Mouse (Mus musculus) midbrain, postnatal 0 days (tissue): ENCODE data around the gene Tex264. TPM values are rescaled to one million over a fixed set of nuclear protein-coding genes. Genes with fewer than 3 reads are reported as not detected.

ENCODE experiments used
- ATAC-seq: fragments of 200-750 bp; cut with Nextera tagmentation; 2 replicates; pipeline ENCODE4 v1.8.0; 2017; ENCODE audit warnings: moderate number of reproducible peaks, mild to moderate bottlenecking, moderate TSS enrichment, moderate library complexity; ENCODE audit not compliant: low FRiP score
- DNase-seq: peaks from one replicate; pipeline ENCODE4 v3.0.0-alpha.2; 2015; ENCODE audit warnings: low spot score
- H3K27ac ChIP-seq: fragments of 300-500 bp; sonication (generic); 2 replicates; pipeline ENCODE4 v1.5.1; 2014; ENCODE audit warnings: low read depth, mild to moderate bottlenecking, low read length, mixed read lengths
- H3K27me3 ChIP-seq: fragments of 300-500 bp; sonication (generic); 2 replicates; pipeline ENCODE4 v1.6.1; 2014; ENCODE audit warnings: low read length, control low read depth, mixed read lengths; ENCODE audit not compliant: insufficient read depth
- H3K36me3 ChIP-seq: fragments of 300-500 bp; sonication (generic); 2 replicates; pipeline ENCODE4 v1.6.1; 2014; ENCODE audit warnings: low read length, control low read depth, mixed read lengths; ENCODE audit not compliant: insufficient read depth
- H3K4me1 ChIP-seq: fragments of 300-500 bp; sonication (generic); 2 replicates; pipeline ENCODE4 v1.6.1; 2014; ENCODE audit warnings: mild to moderate bottlenecking, control low read depth, antibody characterized with exemption, low read length, mixed read lengths; ENCODE audit not compliant: insufficient read depth
- H3K4me2 ChIP-seq: fragments of 300-500 bp; sonication (generic); 2 replicates; pipeline ENCODE4 v1.6.1; 2014; ENCODE audit warnings: low read depth, mild to moderate bottlenecking, low read length, mixed read lengths; ENCODE audit not compliant: poor library complexity, severe bottlenecking
- H3K4me3 ChIP-seq: fragments of 300-500 bp; sonication (generic); 2 replicates; pipeline ENCODE4 v1.5.1; 2014; ENCODE audit warnings: low read depth, mild to moderate bottlenecking, low read length, moderate library complexity
- H3K9ac ChIP-seq: fragments of 300-500 bp; sonication (generic); replicated peaks from 2 replicates; pipeline ENCODE4 v1.6.1; 2014; ENCODE audit warnings: mild to moderate bottlenecking, low read length, moderate library complexity, mixed read lengths; ENCODE audit not compliant: poor library complexity, severe bottlenecking
- H3K9me3 ChIP-seq: fragments of 300-500 bp; sonication (generic); 2 replicates; pipeline ENCODE4 v1.6.1; 2016; ENCODE audit warnings: low read length, control low read depth
- CTCF ChIP-seq: IDR thresholded peaks from 2 replicates; pipeline ENCODE4 v1.5.1; 2016; ENCODE audit warnings: antibody characterized with exemption, mild to moderate bottlenecking
- WGBS: fragments of 180-500 bp; shearing (Covaris S2); extraction: QIAGEN DNeasy Blood & Tissue Kit; methylation state at CpG from one replicate; pipeline ENCODE4 v1.1.7; 2014; 5-methylcytosine and 5-hydroxymethylcytosine counted together
- polyA plus RNA-seq: library from polyadenylated mRNA; unstranded; fragments of >200 nt; fragmentation: Nextera tagmentation; extraction: Ambion mirVana; gene quantifications from 2 replicates; pipeline ENCODE4 v1.2.1, GENCODE M21; 2015
- total RNA-seq: library from RNA; depleted of rRNA; stranded (reverse); fragments of >200 nt; gene quantifications from 2 replicates; pipeline ENCODE4 v1.2.3, GENCODE M21; 2014; rRNA removed

Tex264 gene
- total and polyA plus RNA-seq, 2 experiments from 2014 or later: 74.9 to 87.4 TPM

GRCm38 (mm10) chr9:106613951-106614350, 71.8 kb downstream of the Tex264 start:
- H3K9ac ChIP-seq: no peak overlapping the region
- DNase-seq (no peak), ATAC-seq (no peak)
- WGBS: 65% methylated on average over 2 of the region's 2 CpGs
- TF ChIP-seq CTCF: no peak
- H3K36me3 ChIP-seq: no peaks in the 10 kb centered on the region
- H3K27me3 ChIP-seq: no peaks in the 10 kb centered on the region
- no peak overlapping the region for H3K4me2 ChIP-seq
- no peak overlapping the region for H3K4me3 ChIP-seq
- no peaks in the 10 kb centered on the region for H3K4me1 ChIP-seq
- H3K9me3 ChIP-seq: no peaks in the 10 kb centered on the region
- H3K27ac ChIP-seq: no peak overlapping the region

- Histone ChIP-seq H3K4me3 (no peak overlapping the region), H3K4me1 (no peaks in the 10 kb centered on the region), H3K9ac (no peak overlapping the region), H3K9me3 (no peaks in the 10 kb centered on the region), H3K36me3 (no peaks in the 10 kb centered on the region), H3K27ac (no peak overlapping the region), H3K4me2 (no peak overlapping the region), H3K27me3 (no peaks in the 10 kb centered on the region)
- DNase-seq (no peak), ATAC-seq (no peak)
- TF ChIP-seq CTCF: no peak
- 78% methylated on average over 4 of the region's 4 CpGs for WGBS
These were observed 75.0 kb downstream of the Tex264 start for GRCm38 (mm10) chr9:106610727-106611126.

Other genes starting within 250 kb of the Tex264 start
- gene Acy1, start 247.6 kb downstream of the Tex264 start, total RNA-seq: 11.4 and 22.6 TPM in 2 replicates
- 13.3 and 17.0 TPM in 2 replicates for gene Acy1, start 247.6 kb downstream of the Tex264 start, polyA plus RNA-seq
- 16.2 and 18.4 TPM in 2 replicates for gene Abhd14b, start 238.5 kb downstream of the Tex264 start, total RNA-seq
- 12.6 and 13.8 TPM in 2 replicates for gene Abhd14b, start 238.5 kb downstream of the Tex264 start, polyA plus RNA-seq
- gene Abhd14a, start 238.2 kb downstream of the Tex264 start, total RNA-seq: 69.8 and 73.8 TPM in 2 replicates
- gene Abhd14a, start 238.2 kb downstream of the Tex264 start, polyA plus RNA-seq: 72.3 and 74.5 TPM in 2 replicates
- gene Pcbp4, start 232.6 kb downstream of the Tex264 start, total RNA-seq: 543 and 647 TPM in 2 replicates
- gene Pcbp4, start 232.6 kb downstream of the Tex264 start, polyA plus RNA-seq: 242 and 248 TPM in 2 replicates
- gene Gpr62, start 220.0 kb downstream of the Tex264 start, total RNA-seq: 1.8 and 2.2 TPM in 2 replicates
- 2.9 and 3.1 TPM in 2 replicates for gene Gpr62, start 220.0 kb downstream of the Tex264 start, polyA plus RNA-seq
- gene Rrp9, start 210.0 kb downstream of the Tex264 start, total RNA-seq: 32.9 and 34.1 TPM in 2 replicates
- 33.7 and 38.3 TPM in 2 replicates for gene Rrp9, start 210.0 kb downstream of the Tex264 start, polyA plus RNA-seq
- 2.3 and 3.4 TPM in 2 replicates for gene Parp3, start 209.0 kb downstream of the Tex264 start, total RNA-seq
- gene Parp3, start 209.0 kb downstream of the Tex264 start, polyA plus RNA-seq: 2.4 and 2.5 TPM in 2 replicates
- gene Iqcf1, start 186.0 kb downstream of the Tex264 start, total RNA-seq: not detected in 2 replicates
- gene Iqcf1, start 186.0 kb downstream of the Tex264 start, polyA plus RNA-seq: not detected in 2 replicates
- gene Iqcf5, start 171.4 kb downstream of the Tex264 start, total RNA-seq: not detected in 2 replicates
- not detected in 2 replicates for gene Iqcf5, start 171.4 kb downstream of the Tex264 start, polyA plus RNA-seq
- not detected in 2 replicates for gene Iqcf3, start 124.3 kb downstream of the Tex264 start, total RNA-seq
- not detected in 2 replicates for gene Iqcf3, start 124.3 kb downstream of the Tex264 start, polyA plus RNA-seq
- not detected in 2 replicates for gene Iqcf4, start 114.9 kb downstream of the Tex264 start, total RNA-seq
- not detected in 2 replicates for gene Iqcf4, start 114.9 kb downstream of the Tex264 start, polyA plus RNA-seq
- not detected in 2 replicates for gene Iqcf6, start 59.3 kb downstream of the Tex264 start, total RNA-seq
- not detected in 2 replicates for gene Iqcf6, start 59.3 kb downstream of the Tex264 start, polyA plus RNA-seq
- gene Grm2, start 29.8 kb downstream of the Tex264 start, total RNA-seq: 22.1 and 23.0 TPM in 2 replicates
- 24.2 and 24.7 TPM in 2 replicates for gene Grm2, start 29.8 kb downstream of the Tex264 start, polyA plus RNA-seq
- 24.9 and 25.5 TPM in 2 replicates for gene Rad54l2, start 103.3 kb upstream of the Tex264 start, total RNA-seq
- gene Rad54l2, start 103.3 kb upstream of the Tex264 start, polyA plus RNA-seq: 3.0 and 4.6 TPM in 2 replicates
- 23.4 and 27.2 TPM in 2 replicates for gene Dcaf1, start 135.9 kb upstream of the Tex264 start, total RNA-seq
- 7.4 and 7.6 TPM in 2 replicates for gene Dcaf1, start 135.9 kb upstream of the Tex264 start, polyA plus RNA-seq
- gene Rbm15b, start 201.5 kb upstream of the Tex264 start, total RNA-seq: 81.6 and 82.7 TPM in 2 replicates
- gene Rbm15b, start 201.5 kb upstream of the Tex264 start, polyA plus RNA-seq: 10.6 and 12.6 TPM in 2 replicates
- 46.3 and 54.6 TPM in 2 replicates for gene Manf, start 206.1 kb upstream of the Tex264 start, total RNA-seq
- 112 and 115 TPM in 2 replicates for gene Manf, start 206.1 kb upstream of the Tex264 start, polyA plus RNA-seq